Mouse (Mus musculus) adipocyte (in vitro differentiated cells): ENCODE results near the gene Cadps.

Source experiments
- DNase-seq: peaks from one replicate; pipeline ENCODE4 v3.0.0-alpha.2; 2016; ENCODE audit warnings: low spot score

Gene Cadps

DNA sequence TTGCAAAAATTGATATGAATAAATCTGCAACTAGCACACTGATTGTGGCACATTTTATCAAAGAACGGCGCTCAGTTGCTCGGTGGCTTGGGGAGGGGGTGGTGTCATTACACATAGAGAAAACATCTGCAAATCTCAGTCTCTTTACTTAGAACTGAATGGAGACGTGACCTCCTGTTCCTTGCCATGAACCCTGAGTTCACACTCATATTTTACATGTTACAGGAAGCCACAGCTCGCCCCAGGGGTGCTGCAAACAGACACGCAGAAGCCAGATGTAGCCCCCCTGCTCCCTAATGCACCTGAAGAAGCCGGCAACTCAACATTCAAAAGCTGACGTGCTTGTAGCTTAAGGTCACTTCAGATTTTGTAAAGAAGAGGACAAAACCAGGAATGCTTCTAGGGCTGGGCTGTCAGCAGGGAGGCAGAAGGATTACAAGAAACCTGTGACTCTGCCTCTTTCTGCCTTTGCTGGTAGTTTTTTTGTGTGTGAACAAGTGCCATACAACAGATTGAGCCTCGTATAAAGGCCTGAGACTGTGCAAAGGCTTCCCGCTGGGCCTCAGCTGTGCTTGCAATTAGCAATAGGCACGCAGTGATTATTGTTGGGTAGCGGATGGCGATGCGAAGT, 434.0 kb downstream of the Cadps start:
- no peak for DNase-seq

DNA sequence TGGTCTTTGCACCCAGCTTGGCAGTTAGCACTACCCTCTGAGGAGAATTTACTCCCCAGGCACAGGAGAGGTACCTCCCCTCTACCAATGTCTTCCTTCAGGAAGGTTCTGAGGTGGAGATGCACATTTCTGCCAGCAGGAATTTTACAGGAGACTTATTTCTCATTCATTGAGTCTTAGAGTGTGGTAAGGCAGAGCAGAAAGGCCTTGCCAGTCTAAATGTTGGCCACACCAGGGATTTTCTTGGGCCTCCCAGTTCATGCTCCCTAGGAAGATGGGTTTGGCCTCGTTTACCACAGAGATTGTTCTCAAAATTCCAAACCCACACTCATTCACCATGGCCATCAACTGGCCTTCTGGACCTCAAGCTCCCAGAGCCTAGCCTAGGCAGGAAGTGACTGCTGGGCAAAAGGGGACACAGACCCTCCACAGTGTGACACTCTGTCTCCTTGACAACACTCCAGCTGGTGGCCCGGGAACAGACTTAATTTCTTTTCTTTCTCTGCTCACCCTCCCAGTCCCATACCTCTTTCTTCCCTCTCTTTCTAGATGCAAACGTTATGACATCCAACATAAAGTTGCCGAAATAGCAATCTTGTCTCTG, 434.6 kb downstream of the Cadps start:
- no peak for DNase-seq

DNA sequence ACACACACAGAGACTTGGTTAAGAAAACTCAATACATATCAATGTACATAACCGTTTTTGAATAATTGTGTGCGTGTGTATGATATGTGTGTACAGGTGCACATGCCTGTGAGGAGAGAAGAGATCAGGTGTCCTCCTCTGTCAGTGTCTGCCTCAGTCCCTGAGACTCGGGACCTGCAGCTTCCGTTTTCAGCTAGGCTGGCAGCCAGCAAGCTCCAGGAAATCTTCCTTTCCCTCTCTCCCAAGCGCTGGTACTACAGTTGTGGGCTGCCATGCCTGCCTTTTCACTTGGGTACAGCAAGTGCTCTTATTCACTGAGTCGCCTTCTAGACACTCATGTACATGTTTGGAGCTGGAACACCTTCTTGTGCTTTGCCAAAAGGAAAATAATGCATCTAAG, 435.7 kb downstream of the Cadps start:
- DNase-seq = no peak

DNA sequence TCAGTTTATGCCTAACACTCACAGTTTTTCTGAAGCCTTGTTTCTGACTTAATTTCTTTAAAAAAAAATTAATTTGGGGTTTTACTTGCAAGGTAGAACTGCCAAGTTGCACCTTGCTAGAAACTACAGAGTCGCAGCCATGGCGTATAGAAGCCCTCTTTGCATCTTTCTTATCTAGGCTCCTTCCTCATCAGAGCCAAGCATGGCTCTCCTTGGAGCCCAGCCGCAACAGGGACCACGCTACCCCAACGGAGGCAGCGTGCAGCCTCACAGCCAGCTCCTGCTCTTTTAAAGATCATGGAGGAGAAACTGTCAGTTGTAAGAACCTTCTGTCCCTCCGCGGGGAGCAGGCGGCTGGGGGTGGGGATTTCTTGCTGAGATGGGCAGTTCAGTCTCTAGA, 445.0 kb downstream of the Cadps start:
- DNase-seq = no peak

DNA sequence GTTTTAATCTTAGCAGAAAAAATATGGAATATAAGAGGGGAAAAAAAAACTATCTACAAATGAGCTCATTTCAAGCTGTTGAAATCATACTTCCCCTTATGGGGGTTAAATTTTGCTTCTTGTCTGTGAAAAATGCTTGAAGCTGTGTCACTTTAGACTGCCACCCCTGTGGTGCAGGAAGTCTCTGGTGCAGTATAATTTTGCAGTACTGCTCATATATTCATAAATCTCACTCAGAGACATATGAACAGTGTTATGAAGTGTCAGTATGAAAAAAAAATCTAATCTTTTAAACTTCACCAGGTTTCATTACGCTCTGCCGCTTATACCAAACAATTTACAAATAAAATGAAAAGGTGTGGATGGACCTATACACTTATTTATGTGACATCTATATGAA, 445.6 kb downstream of the Cadps start:
- no peak for DNase-seq

DNA sequence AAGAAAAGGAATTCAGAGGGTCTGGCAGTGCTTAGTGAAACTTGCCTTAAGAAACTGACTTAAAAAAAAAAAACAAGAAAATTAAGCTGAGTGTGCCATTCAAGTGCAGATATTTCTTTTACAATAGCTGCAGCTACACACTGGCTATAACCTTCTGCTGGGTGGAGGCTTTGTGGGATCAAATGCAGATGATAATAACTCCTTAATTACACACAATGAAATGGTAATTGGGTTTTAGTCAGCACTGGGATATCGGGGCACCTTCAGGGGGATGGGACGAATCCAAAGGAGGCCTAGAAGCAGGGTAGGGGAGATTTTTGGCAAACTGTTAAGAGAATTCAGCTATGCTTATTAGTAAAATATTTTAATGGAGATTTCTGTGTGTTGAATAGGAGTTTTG, 447.4 kb downstream of the Cadps start:
- DNase-seq = no peak

DNA sequence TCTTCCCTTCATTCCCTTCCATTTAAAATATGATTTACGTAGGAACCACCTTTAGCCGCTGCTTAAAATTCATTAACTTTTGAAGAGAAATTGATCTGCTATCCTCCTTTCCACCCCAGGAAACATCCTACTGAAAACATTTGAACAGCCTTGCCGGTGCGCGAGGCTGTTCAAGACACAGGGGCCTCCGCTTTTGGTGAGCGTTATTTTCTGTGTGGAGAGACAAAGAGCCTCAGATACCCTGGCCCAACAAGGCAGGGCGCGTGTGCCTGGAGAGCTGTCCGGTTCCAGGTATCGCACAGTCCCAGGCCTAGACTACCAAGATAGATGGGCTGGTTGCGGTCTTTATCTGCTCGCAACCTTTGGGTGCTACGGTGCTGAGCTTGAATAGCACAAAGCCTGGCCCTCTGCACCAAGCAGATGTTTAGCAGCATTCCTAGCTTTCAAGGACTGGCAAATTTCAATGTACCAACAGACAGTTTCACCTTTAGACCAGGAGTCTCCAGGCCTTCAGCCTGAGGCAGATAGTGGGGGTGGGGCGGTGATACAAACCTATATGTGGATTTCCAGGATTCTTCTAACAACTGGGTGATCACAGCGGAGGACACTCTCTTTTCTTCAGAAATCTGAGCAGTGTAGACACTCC, 472.5 kb downstream of the Cadps start:
- DNase-seq = no peak

DNA sequence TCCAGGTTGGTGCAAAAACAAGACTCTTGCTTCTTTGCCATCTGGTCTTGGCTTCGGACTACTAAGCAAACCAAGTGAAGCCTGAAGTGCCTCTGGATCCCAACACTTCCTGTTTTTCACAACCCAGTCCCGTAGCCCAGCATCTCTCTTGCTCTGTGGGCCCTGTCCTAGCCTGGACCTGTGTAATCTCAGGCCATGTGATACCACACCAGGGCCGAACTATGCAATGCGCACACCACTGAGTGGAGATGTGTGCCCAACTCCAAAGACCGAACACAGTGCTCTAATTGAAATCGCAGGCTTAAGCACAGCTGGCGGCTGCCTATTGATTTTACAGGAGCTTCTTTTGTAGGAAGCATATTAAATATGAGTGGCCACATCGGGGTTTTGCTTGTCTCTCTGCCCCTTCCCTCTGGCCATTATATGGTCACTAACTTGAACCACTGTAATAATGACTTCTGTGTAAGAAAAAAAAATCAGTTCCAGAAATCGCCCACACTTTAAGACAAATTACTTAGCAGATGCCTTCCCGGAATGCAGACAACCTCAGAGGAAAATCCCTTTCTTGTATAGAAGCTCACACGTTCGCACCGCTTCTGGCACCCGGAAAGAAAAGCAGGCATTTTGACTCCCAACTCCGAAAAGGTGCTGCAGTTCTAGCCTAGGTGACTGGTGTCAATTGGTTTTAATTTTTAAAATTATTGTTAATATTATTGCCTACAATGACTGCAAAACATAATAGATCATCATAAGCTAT, 473.4 kb downstream of the Cadps start:
- DNase-seq = no peak

DNA sequence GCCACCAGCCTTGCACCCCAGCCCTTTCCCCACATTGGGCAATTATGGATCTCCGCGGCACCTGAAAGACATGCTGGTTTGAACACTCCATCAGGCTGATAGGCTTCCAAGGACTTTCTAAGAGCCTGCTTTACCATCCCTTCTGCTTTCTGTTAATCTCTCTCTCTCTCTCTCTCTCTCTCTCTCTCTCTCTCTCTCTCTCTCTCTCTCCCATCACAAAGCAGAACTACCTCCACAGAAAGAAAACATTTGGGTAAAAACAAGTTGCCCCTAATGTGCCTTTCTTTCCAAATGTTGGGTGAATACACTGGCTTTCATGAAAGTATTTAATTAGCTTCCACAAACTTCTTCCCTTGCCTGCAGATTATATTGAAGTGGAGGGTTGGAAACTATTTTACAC, 474.8 kb downstream of the Cadps start, which contains the start of gene Fezf2:
Gene Fezf2 (minus strand): TSS at position 101 of the 400 bp plus-strand sequence.
- no peak for DNase-seq

DNA sequence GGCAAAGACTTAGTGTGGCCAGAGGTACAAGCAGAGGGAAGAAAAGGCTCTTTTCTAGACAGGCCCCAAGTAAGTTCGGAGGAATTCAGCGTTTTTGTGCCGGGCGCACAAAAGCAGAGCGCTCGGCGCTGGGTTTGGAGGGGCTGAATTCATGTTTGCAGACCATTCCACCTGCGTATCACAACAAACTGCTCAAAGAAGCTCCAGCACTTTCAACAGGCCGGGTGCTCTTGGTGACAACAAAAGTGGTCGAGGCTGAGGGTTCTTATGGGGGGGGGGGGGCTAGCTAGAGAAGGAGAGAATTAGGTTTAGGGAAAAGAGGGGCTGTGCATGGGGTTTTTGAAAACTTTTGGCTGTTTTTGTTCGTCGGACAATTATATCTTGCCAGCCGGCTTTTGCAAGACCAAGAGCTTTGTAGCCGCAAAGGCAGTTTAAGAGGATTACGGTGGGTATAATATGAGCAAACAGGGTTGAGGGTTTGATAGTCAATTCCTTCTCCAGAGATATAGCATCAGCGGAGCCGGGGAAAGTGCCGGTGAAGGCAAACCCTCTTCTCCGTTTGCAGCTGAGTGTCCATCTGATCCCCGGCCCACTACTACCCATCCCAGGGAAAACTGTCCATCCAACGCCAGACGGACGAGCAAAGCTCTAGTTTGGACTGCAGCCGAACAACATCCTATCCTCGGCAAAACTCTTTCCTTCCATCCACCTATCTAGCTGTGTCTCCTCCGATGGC, 475.8 kb downstream of the Cadps start:
- DNase-seq = no peak

DNA sequence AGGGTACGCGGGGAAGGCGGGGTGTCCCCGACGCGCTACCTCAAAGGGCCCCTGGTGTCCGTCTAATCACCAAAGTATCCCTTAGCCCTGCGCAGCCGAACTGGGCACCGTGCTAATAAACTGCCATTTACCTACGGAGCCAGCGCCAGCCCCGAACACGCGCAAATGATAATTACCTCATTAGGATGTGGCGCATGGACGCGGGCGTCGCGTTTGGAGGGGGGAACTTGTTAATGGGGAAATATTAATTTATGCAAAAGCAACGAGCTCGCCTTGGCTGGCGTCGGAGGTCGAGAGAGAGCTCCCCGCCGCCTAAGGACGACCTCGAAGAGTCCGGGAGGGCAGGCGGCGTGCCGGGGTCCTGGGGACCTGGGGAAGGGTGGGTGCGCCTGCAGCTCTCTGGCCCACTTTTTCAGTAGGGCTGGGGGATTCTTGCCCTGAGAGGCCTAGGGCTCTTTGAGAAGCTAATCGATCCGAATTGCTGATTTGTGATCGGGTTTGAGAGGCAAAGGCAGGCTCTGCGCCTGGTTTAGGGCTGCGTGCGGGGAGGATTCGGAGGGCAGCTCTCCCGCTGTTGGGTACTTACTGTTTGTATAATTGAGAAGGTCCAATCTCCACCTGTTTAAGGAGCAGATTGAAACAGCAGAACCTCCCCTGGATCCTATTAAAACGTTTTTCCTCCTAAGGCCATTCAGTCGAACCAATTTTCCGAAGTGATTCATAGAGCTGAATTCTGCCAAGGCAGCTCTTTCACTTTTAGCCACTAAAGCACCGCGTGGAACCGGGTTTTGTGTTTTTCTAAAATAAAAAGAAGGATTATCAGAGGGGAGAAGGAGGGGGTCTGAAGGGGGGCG, 476.6 kb downstream of the Cadps start:
- DNase-seq = no peak

DNA sequence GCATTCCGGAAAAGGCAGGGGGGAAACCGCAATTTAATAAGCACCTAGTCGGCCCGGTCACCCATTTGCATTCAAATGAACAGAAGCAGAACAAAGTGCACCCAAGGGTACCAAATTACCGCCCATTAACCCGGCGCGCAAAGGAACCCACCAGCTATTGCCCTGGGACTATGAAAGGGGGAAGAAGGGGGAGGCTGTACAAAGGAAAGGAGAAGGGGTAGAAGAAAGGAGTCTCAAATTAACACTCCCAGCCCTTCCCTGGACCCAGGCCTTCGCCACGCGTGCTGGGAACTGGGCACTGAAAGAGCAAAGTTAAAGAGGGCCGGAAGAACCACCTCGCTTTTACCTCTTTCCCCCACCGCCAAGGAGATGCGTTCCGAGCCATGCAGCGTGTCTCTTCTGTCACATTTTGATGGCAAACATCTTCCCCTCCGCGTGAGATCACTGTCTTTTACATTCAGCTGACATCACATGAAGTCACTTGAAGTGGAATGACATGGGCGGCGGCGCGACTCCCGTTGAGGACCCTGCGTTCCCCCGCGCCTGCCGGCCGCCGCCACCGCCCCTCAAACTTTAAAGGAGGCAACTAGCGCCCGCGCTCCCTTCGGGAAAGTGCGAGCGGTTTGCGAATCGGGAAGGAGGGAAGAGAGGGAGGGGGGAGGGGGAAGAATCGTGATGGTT, 477.5 kb downstream of the Cadps start:
- DNase-seq = no peak

DNA sequence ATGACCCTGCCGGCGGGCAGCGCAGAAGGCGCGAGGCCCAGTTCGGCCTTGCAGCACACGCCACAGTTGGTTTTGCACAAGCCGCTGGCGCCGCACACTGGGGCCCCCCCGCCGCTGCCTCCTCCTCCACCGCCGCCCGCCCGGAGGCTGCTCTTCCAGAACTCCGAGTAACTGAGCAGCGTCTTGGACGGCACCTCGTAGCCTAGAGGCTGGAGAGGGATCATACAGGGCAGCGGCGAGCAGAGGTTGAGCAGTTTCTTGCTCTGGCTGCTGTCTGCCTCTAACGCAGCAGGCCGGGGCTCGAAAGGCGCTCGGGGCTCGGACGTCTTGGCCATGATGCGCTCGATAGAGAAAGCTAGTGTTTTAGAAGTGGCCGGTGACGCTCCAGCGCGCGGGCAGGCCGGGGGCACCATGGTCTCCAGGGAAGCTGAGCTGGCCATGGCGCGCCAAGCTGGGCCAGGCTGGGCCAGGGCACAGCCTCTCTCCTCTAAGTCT, 478.1 kb downstream of the Cadps start:
- no peak for DNase-seq

DNA sequence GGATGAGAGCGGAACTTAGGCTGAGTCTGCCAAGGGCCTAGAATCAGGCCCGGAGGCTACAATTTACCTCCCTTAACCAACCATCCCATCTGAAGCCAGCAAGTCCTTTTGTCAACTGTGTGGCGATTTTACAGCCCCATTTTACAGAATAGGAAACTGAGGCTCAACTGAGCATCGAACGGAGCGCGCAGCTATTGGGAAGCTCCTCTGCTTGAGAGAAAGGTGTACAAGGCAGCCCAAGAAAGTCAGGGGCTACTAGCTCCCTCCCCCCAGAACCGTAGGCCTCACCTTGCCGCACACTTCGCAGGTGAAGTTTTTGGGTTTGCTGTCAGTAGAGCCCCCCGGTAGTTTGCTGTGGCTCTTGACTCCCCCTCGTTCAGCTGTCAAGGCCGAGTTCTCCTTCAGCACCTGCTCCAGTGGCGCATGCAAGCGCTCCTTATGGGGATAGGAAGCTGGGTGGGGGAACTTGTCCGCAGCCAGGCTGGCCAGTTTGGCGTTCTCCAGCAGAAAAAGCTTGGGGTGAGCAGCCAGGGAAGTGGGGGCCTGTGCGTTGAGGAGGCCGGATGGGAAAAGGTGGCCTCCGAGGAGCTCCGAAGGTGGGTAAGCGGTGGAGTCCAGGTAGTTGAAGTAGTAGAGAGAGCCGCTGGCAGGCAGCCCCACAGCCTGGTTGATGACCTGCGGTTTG, 478.7 kb downstream of the Cadps start:
- no peak for DNase-seq

DNA sequence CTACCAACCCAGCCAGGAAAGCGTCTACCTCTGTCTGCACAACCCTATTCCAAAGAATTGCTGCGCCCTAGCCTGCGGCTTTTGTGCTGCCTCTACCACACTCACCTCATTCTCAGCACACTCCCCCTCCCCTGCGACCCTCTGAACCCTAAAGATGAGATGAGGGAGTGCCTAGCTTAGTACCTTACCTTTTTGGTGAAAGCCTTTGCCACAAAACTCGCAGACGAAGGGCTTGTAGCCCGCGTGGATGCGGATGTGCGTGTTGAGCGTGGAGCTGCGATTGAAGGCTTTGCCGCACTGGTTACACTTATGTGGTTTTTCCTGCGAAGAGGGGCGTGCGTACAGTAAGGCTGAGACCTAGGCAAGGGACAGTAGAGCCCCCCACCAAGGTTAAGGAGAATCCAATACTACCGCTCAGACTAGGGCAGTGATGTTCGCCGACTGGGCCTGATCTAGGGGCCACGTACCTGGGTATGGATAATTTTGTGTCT, 479.4 kb downstream of the Cadps start:
- no peak for DNase-seq

DNA sequence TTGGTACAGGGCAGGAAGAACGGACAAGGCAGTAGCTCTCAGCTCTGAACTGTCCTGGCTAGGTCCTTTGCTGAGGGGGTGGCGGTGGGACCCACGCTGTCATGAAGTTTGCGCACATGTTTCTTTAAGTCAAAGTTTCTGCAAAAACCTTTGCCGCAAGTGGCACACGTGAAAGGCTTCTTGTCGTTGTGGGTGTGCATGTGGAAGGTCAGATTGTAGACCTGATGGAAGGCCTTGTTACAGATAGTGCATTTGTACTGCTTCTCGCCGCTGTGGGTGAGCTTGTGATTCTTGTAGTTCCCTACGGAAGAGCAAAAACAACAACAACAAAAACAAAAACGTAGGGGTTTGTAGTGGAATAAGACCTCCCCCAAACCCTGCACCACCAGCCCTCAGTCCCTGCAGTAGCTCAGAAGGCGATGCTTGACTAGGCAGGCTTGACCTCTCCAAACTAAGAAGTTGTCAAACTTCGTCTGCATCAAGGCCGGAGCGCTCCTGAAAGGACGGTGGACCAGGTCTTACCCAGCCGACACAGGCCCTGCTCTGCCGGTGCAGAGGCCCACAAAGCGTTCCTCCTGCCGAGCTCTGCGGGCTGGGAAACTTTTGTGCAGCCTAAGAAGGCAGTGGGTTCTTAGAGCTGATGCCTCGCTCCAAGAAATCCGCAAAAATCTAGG, 480.3 kb downstream of the Cadps start:
- no peak for DNase-seq

DNA sequence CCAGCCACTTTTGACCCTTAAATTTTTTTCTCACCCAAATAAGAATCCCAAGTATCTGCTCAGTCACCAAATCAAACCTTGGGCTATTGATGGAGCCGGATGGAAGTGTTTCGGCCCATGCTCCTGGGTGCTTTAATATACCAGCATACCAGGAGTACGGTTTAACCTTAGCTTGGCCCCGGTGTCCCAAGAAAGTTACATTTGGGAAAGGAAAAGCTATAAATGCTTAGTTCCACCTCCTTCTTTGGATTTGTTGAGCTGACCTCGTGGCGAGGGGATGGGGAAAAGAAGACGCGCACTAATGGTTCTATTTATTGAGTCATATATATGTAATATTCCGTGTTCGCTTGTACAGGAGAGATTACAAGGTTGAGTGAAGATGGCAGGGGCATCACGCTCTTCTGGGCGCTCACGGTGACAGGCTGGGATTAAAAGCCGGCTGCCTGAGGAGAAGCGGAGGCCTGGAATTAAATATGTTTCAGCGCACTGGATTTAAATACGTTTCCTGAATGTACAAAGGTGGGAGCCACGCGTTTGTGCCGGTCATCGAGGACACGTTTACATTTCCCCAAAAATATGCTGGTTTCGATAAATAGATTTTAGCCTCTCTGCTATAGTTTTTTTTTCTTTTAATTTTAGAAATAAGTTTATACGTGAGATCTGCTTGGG, 481.0 kb downstream of the Cadps start:
- no peak for DNase-seq

DNA sequence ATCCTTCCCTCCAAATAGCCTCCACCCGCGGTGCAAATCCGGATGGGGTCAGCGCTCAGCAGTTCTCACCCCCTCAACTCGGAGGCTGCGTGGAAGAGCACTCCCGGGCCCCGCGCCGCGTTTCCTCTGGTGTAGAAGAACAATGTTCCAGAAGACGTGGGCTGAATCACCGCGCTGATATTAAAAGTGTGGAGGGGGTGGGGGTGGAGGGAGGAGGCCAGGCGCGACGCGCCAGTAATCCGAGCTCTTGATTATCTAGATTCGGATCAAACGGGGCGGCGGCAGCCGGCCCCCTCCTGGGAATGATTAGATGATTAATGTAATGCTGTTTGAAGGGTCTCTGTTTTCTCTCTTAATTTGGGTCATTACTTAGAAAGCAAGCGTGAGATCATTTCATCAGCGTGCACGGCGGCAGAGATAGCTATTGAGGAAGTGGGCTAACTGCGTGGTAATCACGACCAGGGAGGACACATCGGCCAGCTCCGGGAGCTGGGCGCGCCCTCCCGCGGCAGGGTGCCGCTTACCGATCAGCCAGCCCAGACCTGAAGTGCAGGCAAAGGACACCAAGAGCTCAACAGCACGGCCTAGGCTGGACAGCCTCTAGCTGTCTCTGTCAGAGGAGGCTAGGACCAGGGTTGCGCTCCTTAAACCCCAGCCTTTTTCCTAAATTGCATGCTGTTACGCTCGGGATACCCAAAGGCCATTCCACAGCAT, 481.6 kb downstream of the Cadps start:
- DNase-seq = no peak
